Mouse (Mus musculus): ENCODE measurements around the gene Adgrl3.

DNA sequence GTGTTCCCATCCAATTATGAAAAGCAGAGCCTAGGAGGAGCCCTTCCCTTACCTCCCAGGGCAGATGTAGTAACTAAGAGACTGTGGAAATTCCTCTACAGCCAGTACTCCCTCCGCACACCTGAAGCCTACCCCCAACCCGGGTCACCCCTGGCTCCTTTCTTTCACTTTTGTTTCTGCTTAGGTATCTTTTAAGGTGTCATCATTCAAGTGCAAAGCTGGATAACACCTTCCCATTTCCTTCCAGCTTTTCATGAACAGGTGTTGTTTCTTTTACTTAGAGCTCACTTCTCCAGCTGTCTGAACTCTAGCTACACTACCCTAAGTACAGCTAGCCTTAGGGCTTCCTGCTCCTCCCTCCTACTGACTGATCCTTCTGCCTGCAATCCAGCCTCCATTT lies 634.0 kb downstream of the Adgrl3 start:
- TF ChIP-seq POLR2A (IDR thresholded peaks at IDR 0.05; ENCODE audit: insufficient read length, low read depth) (no peak), POLR2AphosphoS2 (IDR thresholded peaks at IDR 0.05; ENCODE audit: insufficient read length, low read depth) (no peak), CEBPB (IDR thresholded peaks at IDR 0.05; ENCODE audit: insufficient read depth, poor library complexity, severe bottlenecking) (no peak), MYOG (IDR thresholded peaks at IDR 0.05; ENCODE audit: control insufficient read depth in 1 of 3, insufficient read depth in 1 of 3, insufficient read length in 2 of 3, low read depth in 2 of 3) (no peak), TCF3 (IDR thresholded peaks at IDR 0.05; ENCODE audit: insufficient read length, low read depth) (no peak), MAX (IDR thresholded peaks at IDR 0.05; ENCODE audit: low read depth) (no peak), TCF12 (IDR thresholded peaks at IDR 0.05; ENCODE audit: insufficient read depth, poor library complexity, severe bottlenecking) (no peak), E2F4 (IDR thresholded peaks at IDR 0.05; ENCODE audit: insufficient read depth) (no peak)
